Mouse (Mus musculus) heart, postnatal 0 days (tissue): ENCODE measurements around the gene Atp8a1. TPM values are rescaled to one million over a fixed set of nuclear protein-coding genes. Genes with fewer than 3 reads are reported as not detected.

ENCODE experiments used
- ATAC-seq: fragments of 200-750 bp; cut with Nextera tagmentation; 2 replicates; pipeline ENCODE4 v1.8.0; 2017; ENCODE audit warnings: low read depth, moderate number of reproducible peaks, moderate library complexity; ENCODE audit not compliant: insufficient read depth
- DNase-seq: peaks from one replicate; pipeline ENCODE4 v3.0.0-alpha.2; 2016; ENCODE audit warnings: low spot score
- H3K27ac ChIP-seq: fragments of 300-500 bp; sonication (generic); 2 replicates; pipeline ENCODE4 v1.5.1; 2014; ENCODE audit warnings: low read depth, mild to moderate bottlenecking
- H3K27me3 ChIP-seq: fragments of 300-500 bp; sonication (generic); 2 replicates; pipeline ENCODE4 v1.6.1; 2014; ENCODE audit warnings: low read length, mixed read lengths; ENCODE audit not compliant: control insufficient read depth, insufficient read depth
- H3K36me3 ChIP-seq: fragments of 300-500 bp; sonication (generic); replicated peaks from 2 replicates; pipeline ENCODE4 v1.6.1; 2014; ENCODE audit warnings: low read length, mixed read lengths; ENCODE audit not compliant: control insufficient read depth, insufficient read depth
- H3K4me1 ChIP-seq: fragments of 300-500 bp; sonication (generic); 2 replicates; pipeline ENCODE4 v1.6.1; 2014; ENCODE audit warnings: antibody characterized with exemption; ENCODE audit not compliant: control insufficient read depth, insufficient read depth
- H3K4me2 ChIP-seq: fragments of 300-500 bp; sonication (generic); 2 replicates; pipeline ENCODE4 v1.6.1; 2014; ENCODE audit warnings: low read depth, mild to moderate bottlenecking, low read length, moderate library complexity
- H3K4me3 ChIP-seq: fragments of 300-500 bp; sonication (generic); 2 replicates; pipeline ENCODE4 v1.5.1; 2014; ENCODE audit warnings: low read depth, low read length
- H3K9ac ChIP-seq: fragments of 300-500 bp; sonication (generic); replicated peaks from 2 replicates; pipeline ENCODE4 v1.6.1; 2014; ENCODE audit warnings: low read depth, low read length, mixed read lengths
- H3K9me3 ChIP-seq: fragments of 300-500 bp; sonication (generic); replicated peaks from 2 replicates; pipeline ENCODE4 v1.6.1; 2016; ENCODE audit warnings: low read length; ENCODE audit not compliant: control insufficient read depth
- CTCF ChIP-seq: IDR thresholded peaks from 2 replicates; pipeline ENCODE4 v1.5.1; 2016; ENCODE audit warnings: antibody characterized with exemption, control low read depth, low read depth
- EP300 ChIP-seq: IDR thresholded peaks from 2 replicates; pipeline ENCODE4 v1.6.1; 2016; ENCODE audit warnings: antibody characterized with exemption, low read depth
- WGBS: fragments of 180-500 bp; shearing (Covaris S2); extraction: QIAGEN DNeasy Blood & Tissue Kit; methylation state at CpG from one replicate; pipeline ENCODE4 v1.1.7; 2014; 5-methylcytosine and 5-hydroxymethylcytosine counted together
- polyA plus RNA-seq: library from polyadenylated mRNA; unstranded; fragments of >200 nt; fragmentation: Nextera tagmentation; extraction: Ambion mirVana; gene quantifications from 2 replicates; pipeline ENCODE4 v1.2.1, GENCODE M21; 2015
- total RNA-seq: library from RNA; depleted of rRNA; stranded (reverse); fragments of >200 nt; gene quantifications from 2 replicates; pipeline ENCODE4 v1.2.3, GENCODE M21; 2014; ENCODE audit warnings: low replicate concordance

Gene Atp8a1
- total and polyA plus RNA-seq, 2 experiments from 2014 or later, result 5.8 to 17.0 TPM

GRCm38 (mm10) chr5:67865670-67866069 is 18.4 kb upstream of the Atp8a1 start:
- Histone ChIP-seq H3K4me1 (no peaks in the 10 kb centered on the region), H3K27ac (no peak overlapping the region), H3K4me3 (no peak overlapping the region), H3K9ac (no peak overlapping the region), H3K9me3 (no peaks in the 10 kb centered on the region), H3K36me3 (no peaks in the 10 kb centered on the region), H3K4me2 (no peak overlapping the region), H3K27me3 (no peaks in the 10 kb centered on the region)
- WGBS, result 66% methylated on average over 5 of the region's 5 CpGs
- no peak for TF ChIP-seq CTCF
- ATAC-seq (no peak), DNase-seq (no peak)

DNA sequence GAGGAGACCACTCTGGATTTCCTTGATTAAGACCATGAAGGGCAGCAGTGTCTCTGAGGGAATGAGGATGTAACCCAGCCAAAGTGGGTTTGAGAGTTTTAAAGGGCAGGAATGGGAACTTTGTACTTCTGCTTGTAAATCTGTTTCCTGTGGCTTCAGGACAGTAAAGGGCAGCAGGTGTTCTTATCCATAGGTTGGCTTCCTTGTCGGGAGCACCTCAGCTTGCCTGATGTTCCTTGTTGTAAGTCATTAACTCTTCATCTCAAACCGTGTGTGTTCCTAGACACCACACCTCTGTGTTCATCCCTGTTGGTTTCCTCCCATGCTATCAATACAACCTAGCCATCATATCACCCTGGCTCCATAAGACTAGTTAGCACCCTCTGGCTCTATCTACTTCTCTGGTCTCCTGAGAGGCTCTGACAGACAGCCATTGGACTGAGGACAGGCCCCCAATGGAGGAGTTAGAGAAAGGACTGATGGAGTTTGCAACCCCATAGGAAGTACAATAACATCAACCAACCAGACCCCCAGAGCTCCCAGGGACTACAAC is 17.4 kb upstream of the Atp8a1 start:
- Histone ChIP-seq H3K27me3 (no peaks in the 10 kb centered on the region), H3K9me3 (no peaks in the 10 kb centered on the region), H3K4me3 (no peak overlapping the region), H3K4me1 (no peaks in the 10 kb centered on the region), H3K27ac (no peak overlapping the region), H3K4me2 (no peak overlapping the region), H3K36me3 (no peaks in the 10 kb centered on the region), H3K9ac (no peak overlapping the region)
- DNase-seq (no peak), ATAC-seq (no peak)
- 69% methylated on average over 2 of the region's 2 CpGs for WGBS
- TF ChIP-seq CTCF, result no peak
- no peak for TF ChIP-seq EP300

DNA sequence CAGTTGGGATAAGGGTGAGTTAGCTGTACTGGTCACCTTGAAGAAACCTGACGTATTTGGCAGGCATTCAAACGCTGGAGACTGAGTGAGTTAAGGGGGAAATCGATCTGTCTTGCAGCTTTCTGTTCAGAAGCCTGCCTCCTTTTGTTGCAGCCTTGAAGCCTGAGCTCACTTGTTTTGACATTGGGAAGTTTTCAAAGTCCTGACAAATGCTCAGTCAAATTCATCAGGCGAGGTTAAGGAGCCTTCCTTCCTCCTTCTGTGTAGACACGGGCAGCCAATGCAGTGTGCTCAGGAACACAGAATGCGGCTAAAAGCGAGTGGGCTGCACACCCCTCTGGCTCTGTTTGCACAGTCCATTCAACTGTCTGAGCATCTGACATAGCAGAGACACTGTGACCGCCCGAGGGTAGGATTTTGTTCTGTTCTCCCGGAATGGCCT is 16.7 kb upstream of the Atp8a1 start:
- 58% methylated on average over 10 of the region's 10 CpGs for WGBS
- Histone ChIP-seq H3K4me3 (no peak overlapping the region), H3K36me3 (no peaks in the 10 kb centered on the region), H3K27ac (no peak overlapping the region), H3K4me2 (no peak overlapping the region), H3K27me3 (no peaks in the 10 kb centered on the region), H3K9ac (no peak overlapping the region), H3K9me3 (no peaks in the 10 kb centered on the region), H3K4me1 (no peaks in the 10 kb centered on the region)
- ATAC-seq (no peak), DNase-seq (no peak)
- TF ChIP-seq CTCF (no peak), EP300 (no peak)

DNA sequence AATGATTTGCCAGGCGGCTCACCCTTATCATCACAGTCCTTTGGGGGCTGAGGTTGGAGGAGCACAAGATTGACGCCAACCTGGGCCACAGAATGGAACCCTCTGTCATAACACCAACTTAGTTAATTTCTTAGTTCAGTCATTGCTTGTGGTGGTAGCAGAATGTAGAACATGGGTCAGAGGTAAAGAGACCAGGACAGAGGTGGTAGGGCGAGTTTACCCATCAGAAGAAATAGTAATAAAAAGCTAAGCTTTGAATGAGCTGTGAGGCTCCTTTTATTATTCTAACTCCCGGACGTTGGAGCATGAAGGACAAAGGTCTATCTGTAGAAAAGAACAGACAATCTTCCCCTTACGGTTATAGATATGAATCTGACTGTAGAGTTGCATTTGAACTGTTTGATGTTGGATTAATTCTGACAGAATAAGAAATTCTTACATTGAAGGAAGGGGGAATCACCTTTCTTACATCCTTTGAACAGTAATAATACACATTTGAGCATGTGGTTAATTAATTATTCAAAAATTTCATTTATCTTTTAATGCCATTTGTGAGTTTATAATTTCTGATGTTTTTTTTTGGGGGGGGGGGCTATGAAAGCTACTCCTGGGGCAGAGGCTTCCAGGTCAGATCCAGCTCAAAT is 7.9 kb upstream of the Atp8a1 start:
- H3K9me3 ChIP-seq, result no peaks in the 10 kb centered on the region
- TF ChIP-seq CTCF (no peak), EP300 (no peak)
- WGBS, result 77% methylated on average over 6 of the region's 6 CpGs
- H3K4me1 ChIP-seq, result no peaks in the 10 kb centered on the region
- H3K27ac ChIP-seq, result no peak overlapping the region
- no peak for ATAC-seq
- H3K36me3 ChIP-seq, result no peaks in the 10 kb centered on the region
- H3K27me3 ChIP-seq, result no peaks in the 10 kb centered on the region
- no peak overlapping the region for H3K4me3 ChIP-seq
- no peak for DNase-seq
- H3K4me2 ChIP-seq, result no peak overlapping the region
- no peak overlapping the region for H3K9ac ChIP-seq

DNA sequence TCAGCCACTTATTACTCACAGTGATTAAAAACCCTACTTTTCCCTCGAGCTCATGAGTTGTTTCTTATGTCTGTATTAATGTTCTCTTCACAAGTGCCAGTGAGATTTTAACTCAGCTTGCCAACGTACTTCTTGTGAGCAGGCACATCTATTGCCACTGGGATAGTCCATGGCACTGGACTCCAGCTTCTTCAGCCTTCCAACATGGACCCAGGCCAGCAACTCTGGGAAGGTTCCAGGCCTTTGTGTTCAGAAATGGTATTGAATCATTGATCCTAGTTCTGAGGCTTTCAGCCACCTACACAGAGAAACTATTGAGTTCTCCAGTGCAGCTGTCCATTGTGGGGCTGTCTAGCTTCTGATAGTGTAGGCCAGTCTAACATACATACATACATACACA is 5.6 kb upstream of the Atp8a1 start:
- Histone ChIP-seq H3K4me2 (no peak overlapping the region), H3K9me3 (no peaks in the 10 kb centered on the region), H3K27ac (no peak overlapping the region), H3K9ac (no peak overlapping the region), H3K4me3 (no peak overlapping the region), H3K36me3 (no peaks in the 10 kb centered on the region), H3K4me1 (0 out of 2 replicates have a peak, but pooled peaks cover 2% of the 10 kb centered on the region), H3K27me3 (no peaks in the 10 kb centered on the region)
- DNase-seq, result no peak
- no peak for TF ChIP-seq CTCF
- no peak for TF ChIP-seq EP300
- no peak for ATAC-seq
- WGBS, result 72% methylated on average over 2 of the region's 2 CpGs

DNA sequence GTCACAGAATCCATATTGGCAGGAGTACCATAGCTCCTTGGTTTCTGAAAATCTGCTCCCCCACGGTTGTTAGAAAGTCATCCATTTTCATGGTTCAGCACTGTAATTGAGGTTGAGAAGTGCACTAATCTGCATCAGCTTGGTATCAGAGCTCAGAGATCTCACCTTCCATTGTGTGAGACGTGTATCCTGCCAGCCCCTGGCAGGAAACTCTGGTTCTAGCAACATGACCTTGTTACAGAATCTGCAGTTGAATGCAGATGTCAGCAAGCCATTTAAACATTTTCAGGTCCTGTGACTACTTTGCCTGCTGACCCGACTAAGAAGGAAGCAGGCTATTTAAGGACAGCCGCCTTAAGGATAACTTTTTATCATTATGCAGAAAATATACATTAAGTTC is 2.2 kb upstream of the Atp8a1 start:
- Histone ChIP-seq H3K9ac (no peak overlapping the region), H3K4me2 (no peak overlapping the region), H3K27ac (no peak overlapping the region), H3K27me3 (no peaks in the 10 kb centered on the region), H3K4me3 (no peak overlapping the region), H3K9me3 (no peaks in the 10 kb centered on the region), H3K4me1 (peaks cover 11% of the 10 kb centered on the region; the same call in 1 of the 2 replicates), H3K36me3 (no peaks in the 10 kb centered on the region)
- no peak for TF ChIP-seq CTCF
- no peak for TF ChIP-seq EP300
- ATAC-seq, result no peak
- no peak for DNase-seq
- 59% methylated on average over 4 of the region's 4 CpGs for WGBS
